Mouse (Mus musculus): ENCODE measurements around the gene Kbtbd12. TPM values are rescaled to one million over a fixed set of nuclear protein-coding genes. Genes with fewer than 3 reads are reported as not detected.

The Kbtbd12 gene
- polyA plus RNA-seq (2016; fragmentation: Nextera tagmentation; extraction: Ambion mirVana) = 0.31 TPM in 1 of 2 replicates, not detected in the other

DNA sequence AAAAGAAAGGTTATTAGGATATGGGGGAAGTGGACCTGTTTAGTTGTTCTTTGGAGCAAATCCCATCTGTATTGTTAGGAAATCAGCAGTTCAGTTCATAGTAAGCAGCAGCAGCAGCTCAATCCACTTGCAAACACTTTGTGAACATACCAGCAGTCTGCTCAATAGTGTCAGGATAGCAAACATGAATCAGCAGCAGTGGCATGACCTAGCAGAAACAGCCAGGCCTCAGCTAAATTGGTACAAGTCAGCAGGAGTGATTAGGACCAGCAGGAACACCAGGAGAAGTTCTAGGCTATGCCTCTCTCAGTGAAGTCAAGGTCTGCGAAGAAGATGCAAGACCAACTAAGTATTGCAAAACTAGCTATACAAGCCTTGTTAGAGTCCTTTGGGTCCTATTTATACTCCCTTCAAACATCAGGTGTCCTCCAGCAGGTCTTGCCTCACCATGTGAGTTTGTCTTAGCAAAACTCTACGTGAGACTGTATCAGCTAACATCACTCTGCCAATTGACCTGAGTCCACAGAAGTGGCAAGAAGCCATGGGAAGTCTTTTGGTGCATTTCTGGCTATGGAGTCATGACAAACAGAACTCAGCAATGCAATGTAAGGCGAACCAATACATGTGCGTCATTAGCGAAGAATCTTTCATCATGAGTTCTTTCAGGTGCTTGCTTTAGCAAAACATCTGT lies at the start of gene Kbtbd12:
Kbtbd12 (minus strand) TSS at position 340 of the 691 bp plus-strand sequence.
- ATAC-seq (ENCODE audit: insufficient number of reproducible peaks, insufficient read depth, low FRiP score, low TSS enrichment, low read depth) = no peak
- WGBS = 95% methylated on average over 5 of the region's 5 CpGs
- peaks cover 10% of the 10 kb centered on the region; the same call in 1 of the 2 replicates for H3K9me3 ChIP-seq
- no peak within 1 kb of the TSS for H3K4me2 ChIP-seq
- H3K4me1 ChIP-seq (replicated peaks) = no peaks in the 10 kb centered on the region
- no peak within 1 kb of the TSS for H3K4me3 ChIP-seq (replicated peaks)
- no peaks in the 10 kb centered on the region for H3K36me3 ChIP-seq
- no peaks in the 10 kb centered on the region for H3K27me3 ChIP-seq
- no peak within 1 kb of the TSS for H3K9ac ChIP-seq (replicated peaks)
- no peak within 1 kb of the TSS for H3K27ac ChIP-seq

DNA sequence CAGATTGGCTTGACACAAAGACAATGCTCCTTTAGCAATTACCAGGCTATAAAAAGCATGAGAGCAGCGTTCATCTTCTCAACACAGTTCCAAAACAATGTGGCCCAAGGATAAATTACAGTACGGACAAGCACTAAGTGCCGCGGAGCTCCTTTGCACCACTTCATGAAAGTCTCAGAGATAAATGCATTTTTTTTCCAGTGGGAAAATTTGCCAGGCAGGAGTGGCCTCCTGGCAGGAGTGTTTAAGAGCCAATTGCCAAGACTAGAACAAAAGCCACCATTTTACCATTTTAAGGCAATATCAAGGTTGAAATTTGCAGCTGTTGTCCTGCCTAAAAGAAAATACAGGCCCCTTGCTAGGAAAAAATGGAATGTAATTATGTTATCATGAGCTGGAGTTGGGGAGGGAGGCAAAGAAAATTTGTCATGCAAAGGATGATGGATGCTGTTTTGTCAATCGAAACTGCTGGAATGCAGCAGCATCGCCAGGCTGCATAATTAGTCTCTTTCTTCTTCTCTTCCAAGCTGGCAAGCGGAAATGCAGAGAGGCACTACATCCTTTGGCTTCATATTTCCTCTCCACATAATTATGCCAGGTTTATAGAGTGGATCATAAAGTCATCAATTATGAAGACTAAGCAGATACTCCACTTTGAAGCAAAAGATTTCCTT lies 45.8 kb upstream of the Kbtbd12 start:
- no peaks in the 10 kb centered on the region for H3K36me3 ChIP-seq
- no peak overlapping the region for H3K4me2 ChIP-seq
- no peak overlapping the region for H3K9ac ChIP-seq (replicated peaks)
- H3K9me3 ChIP-seq = peaks cover 3% of the 10 kb centered on the region; the same call in 1 of the 2 replicates
- no peak overlapping the region for H3K27ac ChIP-seq
- no peak for ATAC-seq (ENCODE audit: insufficient number of reproducible peaks, insufficient read depth, low FRiP score, low TSS enrichment, low read depth)
- WGBS = 64% methylated on average over 7 of the region's 7 CpGs
- no peak overlapping the region for H3K4me3 ChIP-seq (replicated peaks)
- H3K27me3 ChIP-seq = no peaks in the 10 kb centered on the region
- H3K4me1 ChIP-seq (replicated peaks) = no peaks in the 10 kb centered on the region

DNA sequence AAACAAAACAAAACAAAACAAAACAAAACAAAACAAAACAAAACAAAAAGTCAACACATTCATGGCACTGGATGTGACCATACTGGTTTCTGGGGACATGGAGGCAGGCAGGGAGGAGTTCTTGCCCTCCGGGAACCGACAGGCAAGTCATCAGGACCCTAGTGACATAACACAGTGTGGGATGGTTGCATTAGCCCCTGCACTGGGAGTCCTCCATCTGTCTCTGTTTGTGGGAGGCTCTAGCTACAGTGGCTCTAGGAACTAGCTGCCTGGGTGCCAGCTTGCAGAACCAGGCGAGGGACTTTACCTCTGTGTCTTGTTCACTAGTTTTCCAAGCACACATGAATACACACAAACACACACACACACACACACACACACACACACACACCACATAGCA lies 43.3 kb upstream of the Kbtbd12 start:
- no peak overlapping the region for H3K4me2 ChIP-seq
- no peak overlapping the region for H3K9ac ChIP-seq (replicated peaks)
- H3K9me3 ChIP-seq = peaks cover under 1% of the 10 kb centered on the region; the same call in 1 of the 2 replicates
- H3K36me3 ChIP-seq = no peaks in the 10 kb centered on the region
- 83% methylated on average over 3 of the region's 3 CpGs for whole genome bisulfite sequencing
- no peaks in the 10 kb centered on the region for H3K27me3 ChIP-seq
- no peak overlapping the region for H3K4me3 ChIP-seq (replicated peaks)
- no peak for ATAC-seq (ENCODE audit: insufficient number of reproducible peaks, insufficient read depth, low FRiP score, low TSS enrichment, low read depth)
- no peak overlapping the region for H3K27ac ChIP-seq
- no peaks in the 10 kb centered on the region for H3K4me1 ChIP-seq (replicated peaks)

DNA sequence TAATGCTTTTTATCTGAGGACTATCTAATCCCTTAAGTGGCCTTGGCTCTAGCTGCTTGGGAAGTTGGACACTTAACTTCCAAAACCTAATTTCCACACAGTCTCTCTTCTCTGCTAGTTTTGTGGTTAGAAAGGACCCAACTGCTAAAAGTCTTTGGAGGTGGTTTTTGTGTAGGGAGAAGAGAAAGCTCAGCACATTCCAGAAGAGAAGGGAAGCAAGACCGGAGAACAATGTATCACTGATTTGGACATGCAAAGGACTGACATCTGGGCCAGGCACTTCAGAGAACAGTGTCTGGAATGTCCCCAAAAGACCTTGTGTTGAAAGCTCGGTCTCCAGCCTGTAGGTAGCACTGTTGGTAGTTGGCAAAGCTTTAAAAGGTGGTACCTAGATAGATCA lies 40.0 kb upstream of the Kbtbd12 start:
- no peaks in the 10 kb centered on the region for H3K4me1 ChIP-seq (replicated peaks)
- no peak overlapping the region for H3K9ac ChIP-seq (replicated peaks)
- no peak overlapping the region for H3K4me2 ChIP-seq
- H3K4me3 ChIP-seq (replicated peaks) = no peak overlapping the region
- no peaks in the 10 kb centered on the region for H3K27me3 ChIP-seq
- no peaks in the 10 kb centered on the region for H3K36me3 ChIP-seq
- H3K9me3 ChIP-seq = no peaks in the 10 kb centered on the region
- ATAC-seq (ENCODE audit: insufficient number of reproducible peaks, insufficient read depth, low FRiP score, low TSS enrichment, low read depth) = no peak
- 69% methylated on average over 2 of the region's 2 CpGs for WGBS
- no peak overlapping the region for H3K27ac ChIP-seq

DNA sequence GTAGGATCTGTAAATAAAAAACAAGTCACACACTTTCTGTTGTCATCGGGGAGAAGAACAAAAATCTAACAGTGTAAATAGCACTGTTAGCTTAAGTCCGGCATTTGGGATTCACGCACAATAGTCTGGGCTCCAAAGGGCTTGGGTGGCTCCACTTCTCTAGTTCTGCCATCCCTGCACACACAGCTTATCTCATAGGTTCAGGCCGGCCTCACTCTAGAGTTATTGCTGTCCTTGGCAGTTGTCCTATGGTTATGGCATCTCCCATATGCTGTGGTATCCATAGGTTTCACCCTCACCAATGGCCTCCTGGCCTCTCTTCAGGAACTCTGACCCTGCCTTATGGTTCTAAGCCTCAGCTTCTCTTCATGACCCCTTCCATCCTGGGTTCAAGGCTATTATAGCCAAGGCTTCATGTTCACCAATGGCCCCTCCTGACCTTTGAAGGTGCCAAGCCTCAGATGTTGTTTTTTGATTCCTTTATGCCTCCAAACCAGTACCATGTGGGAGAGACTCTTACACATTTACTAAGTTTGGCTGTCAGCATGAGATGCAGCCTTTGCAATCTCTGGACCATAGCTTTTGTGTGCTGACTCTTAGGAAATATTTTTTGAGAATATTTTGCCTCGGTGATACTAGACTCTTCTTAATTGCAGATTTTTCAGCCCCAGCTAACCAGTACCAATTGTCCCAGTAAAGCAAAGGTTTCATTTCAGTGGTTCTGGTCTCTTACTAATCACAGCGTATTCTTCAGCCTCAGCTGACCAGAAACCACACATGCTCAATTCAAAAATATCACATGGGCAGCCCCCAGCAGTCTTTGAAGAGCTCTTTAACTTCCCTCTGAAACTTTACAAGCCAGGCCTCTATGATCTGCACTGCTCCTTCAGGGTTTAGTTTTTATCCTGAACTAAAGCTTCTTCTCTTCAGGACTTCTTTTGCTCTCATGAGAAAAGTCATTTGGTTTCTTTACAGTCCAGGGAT lies 39.3 kb upstream of the Kbtbd12 start:
- no peak overlapping the region for H3K27ac ChIP-seq
- H3K27me3 ChIP-seq = no peaks in the 10 kb centered on the region
- H3K4me3 ChIP-seq (replicated peaks) = no peak overlapping the region
- ATAC-seq (ENCODE audit: insufficient number of reproducible peaks, insufficient read depth, low FRiP score, low TSS enrichment, low read depth) = no peak
- no peak overlapping the region for H3K9ac ChIP-seq (replicated peaks)
- H3K4me2 ChIP-seq = no peak overlapping the region
- WGBS = 88% methylated on average over 6 of the region's 6 CpGs
- no peaks in the 10 kb centered on the region for H3K9me3 ChIP-seq
- no peaks in the 10 kb centered on the region for H3K4me1 ChIP-seq (replicated peaks)
- no peaks in the 10 kb centered on the region for H3K36me3 ChIP-seq

DNA sequence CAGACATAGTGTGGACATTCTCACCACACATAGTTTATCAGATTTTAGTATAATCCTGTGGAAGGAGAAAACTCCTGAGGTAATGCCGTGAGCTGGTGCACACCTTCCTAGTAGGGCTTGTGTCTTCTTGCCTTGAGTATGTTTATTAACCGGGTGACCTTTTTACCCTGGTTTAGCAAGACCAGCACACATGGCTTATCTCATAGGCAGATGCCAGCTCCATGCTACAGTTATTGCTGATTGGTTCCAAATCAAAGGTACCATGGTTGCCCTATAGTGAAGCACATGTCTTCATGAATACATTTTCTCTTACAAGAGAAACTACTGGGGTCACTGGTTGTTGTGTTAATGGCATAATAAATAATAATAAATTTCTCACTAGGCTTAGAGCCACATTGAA lies 38.1 kb upstream of the Kbtbd12 start:
- H3K4me2 ChIP-seq = no peak overlapping the region
- H3K36me3 ChIP-seq = no peaks in the 10 kb centered on the region
- no peak for ATAC-seq (ENCODE audit: insufficient number of reproducible peaks, insufficient read depth, low FRiP score, low TSS enrichment, low read depth)
- no peak overlapping the region for H3K4me3 ChIP-seq (replicated peaks)
- no peaks in the 10 kb centered on the region for H3K27me3 ChIP-seq
- 85% methylated on average over 2 of the region's 2 CpGs for WGBS
- no peaks in the 10 kb centered on the region for H3K4me1 ChIP-seq (replicated peaks)
- no peaks in the 10 kb centered on the region for H3K9me3 ChIP-seq
- no peak overlapping the region for H3K9ac ChIP-seq (replicated peaks)
- H3K27ac ChIP-seq = no peak overlapping the region

DNA sequence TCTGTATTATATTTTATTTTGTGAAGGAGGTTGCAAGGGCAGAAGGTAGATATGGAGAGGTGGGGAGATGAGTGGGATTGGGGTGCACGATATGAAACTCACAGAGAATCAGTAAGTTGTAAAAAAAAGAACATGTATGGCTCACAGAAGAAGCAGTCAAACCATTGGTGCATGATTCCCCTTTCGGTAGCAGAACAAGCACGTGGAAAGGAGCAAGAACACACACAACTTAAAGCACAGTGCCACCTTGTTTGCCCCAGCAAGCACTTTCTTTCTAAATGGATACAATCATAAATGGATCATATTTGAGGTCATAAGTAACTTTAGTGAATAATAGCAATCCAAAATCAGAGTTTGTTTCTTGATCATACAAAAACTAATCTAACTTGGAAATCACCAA lies 24.5 kb upstream of the Kbtbd12 start:
- no peak for ATAC-seq (ENCODE audit: insufficient number of reproducible peaks, insufficient read depth, low FRiP score, low TSS enrichment, low read depth)
- WGBS = 83% methylated on average over 3 of the region's 3 CpGs

DNA sequence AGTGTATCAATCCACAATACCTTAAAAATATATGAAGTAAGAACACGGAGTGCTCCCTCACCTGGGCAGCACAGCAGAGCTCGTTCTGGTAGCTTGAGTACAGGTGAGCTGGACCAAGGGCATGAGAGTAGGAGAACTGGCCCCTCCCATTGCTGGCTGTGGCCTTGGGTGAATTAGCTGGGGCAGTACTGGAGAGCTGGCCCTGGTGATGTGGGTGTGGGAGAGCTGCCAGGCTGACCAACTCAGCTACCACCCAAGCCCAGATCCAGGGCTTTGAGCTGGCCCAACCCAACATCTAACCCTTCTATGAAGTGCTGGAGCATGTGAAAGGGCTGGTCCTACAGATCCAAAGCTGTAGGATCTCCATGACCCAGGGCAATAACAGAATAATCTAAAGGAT lies 23.9 kb upstream of the Kbtbd12 start:
- no peak overlapping the region for H3K4me2 ChIP-seq
- no peaks in the 10 kb centered on the region for H3K27me3 ChIP-seq
- no peaks in the 10 kb centered on the region for H3K9me3 ChIP-seq
- H3K4me1 ChIP-seq (replicated peaks) = no peaks in the 10 kb centered on the region
- 86% methylated on average over 2 of the region's 2 CpGs for WGBS
- no peak overlapping the region for H3K27ac ChIP-seq
- no peak overlapping the region for H3K9ac ChIP-seq (replicated peaks)
- no peak overlapping the region for H3K4me3 ChIP-seq (replicated peaks)
- H3K36me3 ChIP-seq = no peaks in the 10 kb centered on the region
- ATAC-seq (ENCODE audit: insufficient number of reproducible peaks, insufficient read depth, low FRiP score, low TSS enrichment, low read depth) = no peak

More for the DNA sequence above, 24.5 kb upstream of the Kbtbd12 start:
- Histone ChIP-seq H3K27me3 (no peaks in the 10 kb centered on the region), H3K9me3 (no peaks in the 10 kb centered on the region), H3K9ac (replicated peaks) (no peak overlapping the region), H3K4me3 (replicated peaks) (no peak overlapping the region), H3K4me1 (replicated peaks) (no peaks in the 10 kb centered on the region), H3K4me2 (no peak overlapping the region), H3K27ac (no peak overlapping the region), H3K36me3 (no peaks in the 10 kb centered on the region)

DNA sequence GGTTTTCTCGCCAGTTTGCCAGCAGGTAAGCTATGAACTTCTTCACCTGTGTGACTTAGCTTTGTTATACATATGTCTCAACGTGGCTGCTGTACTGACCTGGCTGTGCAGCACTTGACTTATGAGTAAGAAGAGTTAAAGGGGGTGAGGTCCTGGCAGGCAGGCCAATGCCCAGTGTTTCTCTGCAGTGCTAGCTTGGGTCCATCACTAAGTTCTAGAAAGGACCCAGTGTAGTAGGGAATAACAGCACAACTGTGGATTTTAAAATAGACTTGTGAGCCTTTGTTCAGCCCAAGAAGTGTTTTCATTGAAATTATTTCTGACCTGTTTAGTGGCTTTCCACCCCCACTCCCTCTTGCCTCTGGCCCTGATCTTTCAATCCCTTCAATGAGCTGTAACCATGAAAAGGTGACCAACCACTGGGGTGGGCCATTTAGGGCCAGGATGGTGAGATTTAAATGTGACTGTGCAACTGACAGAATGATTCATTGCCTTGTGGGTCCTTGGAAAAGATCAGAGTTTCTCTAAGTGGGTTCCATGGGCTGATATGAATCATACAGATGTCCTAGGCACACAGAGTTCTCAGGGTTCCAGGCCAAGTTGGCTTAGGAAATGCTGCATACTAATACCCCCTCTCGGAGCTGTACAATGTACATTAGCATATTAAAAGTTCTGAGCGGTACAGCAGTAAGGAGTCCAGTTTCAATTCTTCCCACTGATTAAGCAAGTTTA lies 10.0 kb upstream of the Kbtbd12 start:
- Histone ChIP-seq H3K4me3 (replicated peaks) (no peak overlapping the region), H3K4me1 (replicated peaks) (no peaks in the 10 kb centered on the region), H3K27ac (no peak overlapping the region), H3K9ac (replicated peaks) (no peak overlapping the region), H3K27me3 (no peaks in the 10 kb centered on the region), H3K36me3 (no peaks in the 10 kb centered on the region), H3K4me2 (no peak overlapping the region), H3K9me3 (no peaks in the 10 kb centered on the region)
- 84% methylated on average over 4 of the region's 4 CpGs for WGBS
- ATAC-seq (ENCODE audit: insufficient number of reproducible peaks, insufficient read depth, low FRiP score, low TSS enrichment, low read depth) = no peak

DNA sequence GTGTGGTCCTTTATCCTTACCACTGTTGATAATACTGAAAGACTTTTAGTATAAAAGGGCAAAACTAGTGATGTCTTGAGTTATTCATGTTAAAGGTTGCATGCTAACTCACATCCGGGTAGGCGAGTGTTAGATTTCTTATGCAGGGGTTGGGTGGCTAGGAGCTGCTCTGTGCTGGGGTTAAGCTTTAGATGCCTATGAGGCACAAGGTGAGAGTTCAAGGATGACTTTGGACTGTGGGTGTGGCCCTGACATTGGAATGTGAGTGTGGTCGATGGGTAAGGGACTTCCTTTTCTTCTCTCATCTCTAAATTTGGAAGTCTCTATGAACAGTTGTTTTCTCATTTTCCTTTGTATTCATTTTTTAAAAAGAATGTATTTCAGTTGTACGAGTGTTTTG lies 7.0 kb upstream of the Kbtbd12 start:
- 84% methylated on average over 4 of the region's 4 CpGs for WGBS
- no peaks in the 10 kb centered on the region for H3K4me1 ChIP-seq (replicated peaks)
- no peaks in the 10 kb centered on the region for H3K27me3 ChIP-seq
- no peak overlapping the region for H3K4me2 ChIP-seq
- no peak for ATAC-seq (ENCODE audit: insufficient number of reproducible peaks, insufficient read depth, low FRiP score, low TSS enrichment, low read depth)
- no peak overlapping the region for H3K27ac ChIP-seq
- H3K36me3 ChIP-seq = no peaks in the 10 kb centered on the region
- H3K9me3 ChIP-seq = no peaks in the 10 kb centered on the region
- H3K4me3 ChIP-seq (replicated peaks) = no peak overlapping the region
- H3K9ac ChIP-seq (replicated peaks) = no peak overlapping the region

All from limb, embryonic 12.5 days (tissue).